Mouse (Mus musculus) kidney, embryonic 14.5 days (tissue): ENCODE results near the gene Sgsm2. TPM values are rescaled to one million over a fixed set of nuclear protein-coding genes. Genes with fewer than 3 reads are reported as not detected.

ENCODE experiments used
- ATAC-seq: fragments of 200-750 bp; cut with Nextera tagmentation; 2 replicates; pipeline ENCODE4 v1.8.0; 2017; ENCODE audit warnings: moderate number of reproducible peaks, mild to moderate bottlenecking, moderate TSS enrichment, moderate library complexity; ENCODE audit not compliant: low FRiP score, low TSS enrichment
- H3K27ac ChIP-seq: fragments of 300-500 bp; sonication (generic); 2 replicates; pipeline ENCODE4 v1.5.1; 2014; ENCODE audit warnings: low read depth, mild to moderate bottlenecking, low read length, moderate library complexity, mixed read lengths
- H3K27me3 ChIP-seq: fragments of 300-500 bp; sonication (generic); 2 replicates; pipeline ENCODE4 v1.6.1; 2014; ENCODE audit warnings: mild to moderate bottlenecking, low read length; ENCODE audit not compliant: control insufficient read depth, insufficient read depth
- H3K36me3 ChIP-seq: fragments of 300-500 bp; sonication (generic); 2 replicates; pipeline ENCODE4 v1.6.1; 2014; ENCODE audit warnings: low read length, mixed read lengths; ENCODE audit not compliant: control insufficient read depth, insufficient read depth
- H3K4me1 ChIP-seq: fragments of 300-500 bp; sonication (generic); 2 replicates; pipeline ENCODE4 v1.6.1; 2014; ENCODE audit warnings: low read length, mixed read lengths; ENCODE audit not compliant: control insufficient read depth, insufficient read depth
- H3K4me2 ChIP-seq: fragments of 300-500 bp; sonication (generic); replicated peaks from 2 replicates; pipeline ENCODE4 v1.6.1; 2014; ENCODE audit warnings: low read depth, mild to moderate bottlenecking, low read length
- H3K4me3 ChIP-seq: fragments of 300-500 bp; sonication (generic); 2 replicates; pipeline ENCODE4 v1.5.1; 2014; ENCODE audit warnings: mild to moderate bottlenecking, low read length
- H3K9ac ChIP-seq: fragments of 300-500 bp; sonication (generic); 2 replicates; pipeline ENCODE4 v1.6.1; 2014; ENCODE audit warnings: low read depth, mild to moderate bottlenecking, low read length, moderate library complexity
- H3K9me3 ChIP-seq: fragments of 300-500 bp; sonication (generic); 2 replicates; pipeline ENCODE4 v1.6.1; 2016; ENCODE audit warnings: low read length; ENCODE audit not compliant: control insufficient read depth
- WGBS: fragments of 180-500 bp; shearing (Covaris S2); extraction: QIAGEN DNeasy Blood & Tissue Kit; methylation state at CpG from one replicate; pipeline ENCODE4 v1.1.7; 2014; 5-methylcytosine and 5-hydroxymethylcytosine counted together
- polyA plus RNA-seq: library from polyadenylated mRNA; unstranded; fragments of >200 nt; fragmentation: Nextera tagmentation; extraction: Ambion mirVana; gene quantifications from 2 replicates; pipeline ENCODE4 v1.2.1, GENCODE M21; 2014

Sgsm2 gene
- polyA plus RNA-seq, 1 experiment from 2014 or later = 5.7 TPM

DNA sequence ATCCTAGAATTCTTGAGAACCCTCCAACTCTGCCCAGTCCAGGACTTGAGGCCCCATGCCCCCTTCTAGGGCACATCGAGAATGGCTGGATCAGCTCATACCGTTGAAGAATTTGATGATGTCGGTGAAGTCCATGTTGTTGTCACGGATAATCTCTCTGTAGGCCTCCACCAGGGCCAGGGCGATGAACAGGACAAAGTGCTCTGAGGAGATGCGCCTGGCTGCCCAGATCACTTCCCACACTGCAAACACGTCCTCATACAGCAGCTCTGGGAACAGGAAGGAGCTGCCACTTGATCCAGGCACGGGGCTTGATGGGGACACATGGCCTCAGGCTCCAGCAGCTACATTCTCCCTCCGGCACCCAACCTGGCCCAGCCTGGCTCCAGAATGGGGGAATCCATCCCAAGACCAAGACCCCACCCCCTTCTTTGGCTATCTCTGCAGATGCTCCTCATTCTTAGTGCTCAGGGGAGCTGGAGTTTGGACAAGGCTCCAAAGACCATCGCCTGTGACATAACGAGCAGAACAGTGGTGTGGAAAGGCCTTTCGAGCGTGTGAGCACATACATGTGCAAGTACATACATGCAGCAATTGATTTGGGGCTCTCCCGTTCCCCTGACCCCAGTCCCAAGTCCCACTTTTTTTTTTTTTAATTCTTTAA is 45.7 kb downstream of the Sgsm2 start:
- peak; percentile 29; the same call in 1 of the 2 replicates for ATAC-seq
- H3K4me2 ChIP-seq = no peak overlapping the region
- H3K4me3 ChIP-seq = no peak overlapping the region
- H3K27ac ChIP-seq = peak overlapping the region; percentile 37; the same call in 1 of the 2 replicates
- H3K9ac ChIP-seq = no peak overlapping the region
- H3K27me3 ChIP-seq = no peaks in the 10 kb centered on the region
- H3K9me3 ChIP-seq = no peaks in the 10 kb centered on the region
- H3K4me1 ChIP-seq = peaks cover 22% of the 10 kb centered on the region
- peaks cover 2% of the 10 kb centered on the region; the same call in 1 of the 2 replicates for H3K36me3 ChIP-seq
- 59% methylated on average over 14 of the region's 14 CpGs for WGBS

DNA sequence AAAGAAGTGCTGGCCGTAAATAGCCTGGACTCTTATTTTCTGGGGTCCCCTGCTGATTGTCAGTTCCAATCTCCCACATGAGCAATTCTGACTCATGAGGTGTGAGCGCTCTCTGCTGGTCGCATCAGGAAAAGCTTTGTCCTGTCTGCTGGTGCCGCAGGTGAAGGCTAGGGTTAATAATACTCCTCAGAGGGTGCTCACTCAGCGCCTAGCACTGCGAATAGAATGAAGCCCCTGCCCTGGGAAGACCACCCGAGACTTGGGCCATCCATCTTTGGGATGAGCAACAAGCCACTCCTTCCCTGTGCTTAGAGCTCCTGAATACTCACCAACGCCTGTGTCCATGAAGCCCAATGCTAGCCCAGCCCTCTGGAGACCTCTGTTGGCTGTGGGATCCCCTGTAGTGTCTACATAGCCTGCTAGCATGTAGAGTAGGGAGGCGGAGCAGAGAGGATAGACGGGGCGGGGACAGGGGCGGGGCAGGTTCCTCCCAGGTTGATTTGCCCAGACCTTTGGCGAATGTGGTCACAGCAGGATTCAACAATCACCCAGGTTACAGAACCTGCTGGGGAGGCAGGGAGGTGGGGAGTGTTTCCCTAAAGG is 48.8 kb downstream of the Sgsm2 start:
- Histone ChIP-seq H3K4me1 (peaks cover 23% of the 10 kb centered on the region), H3K4me2 (no peak overlapping the region), H3K4me3 (no peak overlapping the region), H3K36me3 (peaks cover 3% of the 10 kb centered on the region; the same call in 1 of the 2 replicates), H3K27me3 (no peaks in the 10 kb centered on the region), H3K9ac (no peak overlapping the region), H3K9me3 (peaks cover 6% of the 10 kb centered on the region; the same call in 1 of the 2 replicates), H3K27ac (no peak overlapping the region)
- ATAC-seq = peak; percentile 73
- 5% methylated on average over 13 of the region's 13 CpGs for WGBS

DNA sequence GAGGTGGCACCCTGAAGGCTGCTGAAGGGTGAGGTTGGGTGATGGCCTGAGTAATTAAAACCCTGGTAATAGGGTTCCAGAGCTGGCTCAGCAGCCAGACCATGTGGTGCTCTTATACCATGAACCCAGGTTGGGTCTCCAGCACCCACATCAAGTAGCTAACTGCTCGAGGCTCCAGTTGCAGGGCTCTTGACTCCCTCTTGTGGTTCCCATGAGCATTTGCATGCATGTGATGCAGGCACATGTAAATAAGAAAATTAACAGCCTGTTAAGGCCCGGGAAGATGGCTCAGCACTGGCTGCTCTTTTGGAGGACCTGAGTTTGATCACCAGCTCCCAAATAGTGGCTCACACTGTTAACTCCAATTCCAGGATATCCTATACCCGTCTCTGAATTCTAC is 51.1 kb downstream of the Sgsm2 start:
- H3K4me2 ChIP-seq = no peak overlapping the region
- peaks cover 6% of the 10 kb centered on the region; the same call in 1 of the 2 replicates for H3K9me3 ChIP-seq
- no peaks in the 10 kb centered on the region for H3K27me3 ChIP-seq
- peaks cover 14% of the 10 kb centered on the region; the same call in 1 of the 2 replicates for H3K36me3 ChIP-seq
- ATAC-seq = no peak
- 58% methylated on average over 3 of the region's 3 CpGs for WGBS
- no peak overlapping the region for H3K9ac ChIP-seq
- no peak overlapping the region for H3K4me3 ChIP-seq
- peaks cover 26% of the 10 kb centered on the region for H3K4me1 ChIP-seq
- no peak overlapping the region for H3K27ac ChIP-seq

DNA sequence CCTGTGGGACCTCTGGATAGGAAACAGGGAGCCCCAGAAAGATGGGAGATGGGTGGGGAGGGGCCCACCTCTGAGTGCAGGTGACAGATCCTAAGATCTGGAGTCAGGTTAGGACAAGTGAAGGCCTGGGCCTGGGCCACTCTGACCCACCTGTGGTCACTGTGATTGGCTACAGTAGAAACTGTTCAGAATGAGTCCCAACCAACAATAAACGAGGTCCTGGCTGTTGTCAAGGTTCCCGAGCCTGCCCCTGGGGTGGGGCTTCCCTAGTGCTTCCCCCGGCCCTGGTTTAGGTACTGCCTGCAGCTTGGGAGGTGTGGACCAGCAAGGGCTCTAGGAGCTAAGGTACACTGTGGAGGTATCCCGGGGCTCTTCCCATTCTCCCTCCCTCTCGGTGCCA is 53.1 kb downstream of the Sgsm2 start:
- Histone ChIP-seq H3K36me3 (peaks cover 16% of the 10 kb centered on the region; the same call in 1 of the 2 replicates), H3K27ac (no peak overlapping the region), H3K4me3 (no peak overlapping the region), H3K9ac (no peak overlapping the region), H3K9me3 (peaks cover 6% of the 10 kb centered on the region; the same call in 1 of the 2 replicates), H3K4me1 (peaks cover 27% of the 10 kb centered on the region), H3K27me3 (no peaks in the 10 kb centered on the region), H3K4me2 (no peak overlapping the region)
- 65% methylated on average over 5 of the region's 5 CpGs for WGBS
- ATAC-seq = no peak

DNA sequence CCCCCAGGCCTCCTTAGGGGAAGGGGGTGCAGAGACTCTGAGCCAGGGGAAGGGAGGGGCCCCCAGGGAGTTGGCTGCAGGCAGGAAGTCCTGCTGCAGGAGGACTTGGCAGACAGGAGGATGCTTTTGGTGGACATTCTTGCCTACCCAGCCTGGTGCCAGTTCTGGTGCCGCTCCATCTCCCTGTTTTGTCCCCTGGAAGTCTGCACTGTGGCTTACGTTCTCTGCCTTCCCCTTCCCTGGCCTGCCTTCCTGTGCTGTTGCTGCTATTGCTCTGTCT is 53.5 kb downstream of the Sgsm2 start:
- Histone ChIP-seq H3K27ac (no peak overlapping the region), H3K27me3 (no peaks in the 10 kb centered on the region), H3K9ac (0 out of 2 replicates have a peak overlapping the region, but pooled peaks have one; percentile 0), H3K4me2 (no peak overlapping the region), H3K36me3 (peaks cover 16% of the 10 kb centered on the region; the same call in 1 of the 2 replicates), H3K4me1 (peaks cover 27% of the 10 kb centered on the region), H3K4me3 (no peak overlapping the region), H3K9me3 (peaks cover 6% of the 10 kb centered on the region; the same call in 1 of the 2 replicates)
- ATAC-seq = no peak
- WGBS = 72% methylated on average over 2 of the region's 2 CpGs

DNA sequence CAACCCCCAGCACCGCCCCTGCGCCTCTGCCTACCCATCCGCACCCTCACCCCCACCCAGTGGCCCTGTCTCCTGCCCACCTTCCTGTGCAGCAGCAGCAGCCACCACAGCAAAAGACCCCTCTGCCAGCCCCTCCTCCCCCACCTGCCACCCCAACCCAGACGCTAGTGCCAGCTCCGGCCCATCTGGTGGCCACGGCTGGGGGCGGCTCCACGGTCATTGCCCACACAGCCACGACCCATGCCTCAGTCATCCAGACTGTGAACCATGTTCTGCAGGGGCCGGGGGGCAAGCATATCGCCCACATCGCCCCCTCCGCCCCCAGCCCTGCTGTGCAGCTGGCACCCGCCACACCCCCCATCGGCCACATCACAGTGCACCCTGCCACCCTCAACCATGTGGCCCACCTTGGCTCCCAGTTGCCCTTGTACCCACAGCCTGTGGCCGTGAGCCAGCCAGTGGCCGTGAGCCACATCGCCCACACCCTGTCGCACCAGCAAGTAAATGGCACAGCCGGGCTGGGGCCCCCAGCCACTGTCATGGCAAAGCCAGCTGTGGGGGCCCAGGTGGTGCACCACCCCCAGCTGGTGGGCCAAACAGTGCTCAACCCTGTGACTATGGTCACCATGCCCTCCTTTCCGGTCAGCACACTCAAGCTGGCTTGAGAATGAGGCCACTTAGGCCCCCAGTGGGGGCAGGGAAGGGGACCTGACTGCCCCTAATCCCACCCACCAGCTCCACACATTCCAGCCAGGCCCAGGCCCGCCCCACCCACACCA is 54.0 kb downstream of the Sgsm2 start:
- no peak for ATAC-seq
- 89% methylated on average over 22 of the region's 22 CpGs for WGBS
- Histone ChIP-seq H3K27ac (no peak overlapping the region; the same call in 1 of the 2 replicates), H3K9ac (0 out of 2 replicates have a peak overlapping the region, but pooled peaks have one; percentile 4), H3K4me2 (no peak overlapping the region), H3K4me3 (no peak overlapping the region), H3K27me3 (no peaks in the 10 kb centered on the region), H3K9me3 (peaks cover 6% of the 10 kb centered on the region; the same call in 1 of the 2 replicates), H3K36me3 (peaks cover 16% of the 10 kb centered on the region; the same call in 1 of the 2 replicates), H3K4me1 (peaks cover 21% of the 10 kb centered on the region)

DNA sequence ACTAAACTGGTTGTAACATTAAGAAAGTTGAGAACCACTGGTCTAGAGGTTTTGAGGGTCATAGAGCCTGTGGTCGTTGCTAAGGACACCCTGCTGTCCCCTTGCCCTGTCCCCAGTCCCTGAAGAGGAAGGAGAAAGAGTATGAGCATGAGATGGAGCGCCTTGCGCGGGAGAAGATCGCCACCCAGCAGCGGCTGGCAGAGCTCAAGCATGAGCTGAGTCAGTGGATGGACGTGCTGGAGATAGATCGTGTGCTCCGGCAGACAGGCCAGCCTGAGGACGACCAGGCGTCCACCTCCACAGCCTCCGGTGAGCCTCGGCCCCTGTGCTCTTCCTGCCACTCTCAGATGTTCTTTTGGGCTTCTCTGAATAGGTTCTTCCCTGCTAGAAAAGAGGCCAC is 54.8 kb downstream of the Sgsm2 start:
- H3K36me3 ChIP-seq = peaks cover 16% of the 10 kb centered on the region; the same call in 1 of the 2 replicates
- 0 out of 2 replicates have a peak overlapping the region, but pooled peaks have one; percentile 4 for H3K9ac ChIP-seq
- no peak for ATAC-seq
- no peak overlapping the region for H3K4me3 ChIP-seq
- no peaks in the 10 kb centered on the region for H3K27me3 ChIP-seq
- H3K9me3 ChIP-seq = peaks cover 6% of the 10 kb centered on the region; the same call in 1 of the 2 replicates
- 85% methylated on average over 13 of the region's 13 CpGs for WGBS
- no peak overlapping the region for H3K27ac ChIP-seq
- no peak overlapping the region for H3K4me2 ChIP-seq
- H3K4me1 ChIP-seq = peaks cover 20% of the 10 kb centered on the region

DNA sequence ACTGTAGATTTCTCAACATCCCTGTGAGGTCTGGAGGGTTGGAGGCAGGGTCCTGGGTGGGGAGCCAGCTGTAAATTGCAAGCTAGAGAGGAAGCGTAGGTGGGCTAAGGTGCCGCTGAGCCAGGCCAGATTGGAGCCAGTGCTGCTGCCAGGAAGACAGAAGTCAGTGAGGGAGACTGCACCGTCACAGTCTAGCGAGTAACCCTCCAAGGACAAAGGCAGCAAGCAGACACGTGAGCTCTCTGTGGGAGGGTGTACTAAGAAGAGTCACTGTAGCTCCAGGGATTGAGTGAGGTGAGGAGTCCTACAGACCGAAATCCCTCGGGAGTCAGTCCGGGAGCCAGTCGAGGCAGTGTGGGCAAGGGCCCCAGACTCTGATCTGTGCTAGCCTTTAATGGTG is 55.5 kb downstream of the Sgsm2 start:
- H3K36me3 ChIP-seq = peaks cover 16% of the 10 kb centered on the region; the same call in 1 of the 2 replicates
- peak; percentile 16; the same call in 1 of the 2 replicates for ATAC-seq
- peaks cover 23% of the 10 kb centered on the region for H3K4me1 ChIP-seq
- peaks cover 6% of the 10 kb centered on the region; the same call in 1 of the 2 replicates for H3K9me3 ChIP-seq
- H3K27ac ChIP-seq = no peak overlapping the region
- H3K4me3 ChIP-seq = no peak overlapping the region
- 48% methylated on average over 9 of the region's 9 CpGs for WGBS
- no peaks in the 10 kb centered on the region for H3K27me3 ChIP-seq
- no peak overlapping the region for H3K4me2 ChIP-seq
- H3K9ac ChIP-seq = 0 out of 2 replicates have a peak overlapping the region, but pooled peaks have one; percentile 28
